Mouse (Mus musculus): ENCODE results near the gene Dydc2.
"Not testable (repeated sequence)": the region's sequence is repeated elsewhere in the genome, so short reads cannot be mapped to it uniquely, and the experiment has no call there.

The Dydc2 gene

DNA sequence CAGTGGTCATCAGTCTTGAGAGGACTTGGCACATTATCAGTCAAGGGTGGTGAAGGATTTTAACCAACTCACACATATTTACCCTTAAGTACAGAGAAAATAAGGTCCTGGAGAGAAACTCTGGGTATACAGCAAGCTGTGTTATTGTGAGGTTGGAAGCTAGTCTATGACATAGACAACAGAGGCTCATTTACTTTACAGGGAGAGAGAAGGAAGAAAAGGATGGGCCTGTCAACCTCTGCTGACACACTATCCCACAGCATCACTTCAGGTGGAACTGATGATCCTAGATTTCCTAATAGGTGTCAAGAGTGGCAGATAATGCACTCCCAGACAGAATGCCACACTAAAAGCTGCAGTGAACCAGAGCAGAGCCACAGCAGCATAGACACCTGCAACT, at the start of gene Dydc2:
Gene Dydc2, minus strand, starts transcription at position 101 of the 400 bp plus-strand sequence.
- DNase-seq: no peak

DNA sequence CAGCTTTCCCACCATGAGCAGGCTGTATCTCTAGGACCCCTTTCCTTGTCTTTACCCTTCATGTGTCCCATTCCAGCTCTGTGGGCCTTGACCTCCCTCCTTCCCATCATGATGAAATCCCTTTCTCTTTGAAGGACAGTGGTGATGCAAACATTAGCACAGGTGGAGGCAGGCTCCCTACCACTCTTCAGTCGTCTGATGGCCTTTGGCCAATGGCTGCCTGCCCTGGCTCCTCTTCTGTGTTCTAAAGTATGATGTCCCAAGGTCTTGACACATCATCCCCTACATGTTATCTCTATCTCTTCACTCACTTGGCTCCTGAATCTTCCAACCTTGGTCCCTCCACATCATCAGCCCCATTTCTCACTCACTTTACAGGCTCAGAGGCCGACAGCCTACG, 47.3 kb upstream of the Dydc2 start:
- DNase-seq: no peak

DNA sequence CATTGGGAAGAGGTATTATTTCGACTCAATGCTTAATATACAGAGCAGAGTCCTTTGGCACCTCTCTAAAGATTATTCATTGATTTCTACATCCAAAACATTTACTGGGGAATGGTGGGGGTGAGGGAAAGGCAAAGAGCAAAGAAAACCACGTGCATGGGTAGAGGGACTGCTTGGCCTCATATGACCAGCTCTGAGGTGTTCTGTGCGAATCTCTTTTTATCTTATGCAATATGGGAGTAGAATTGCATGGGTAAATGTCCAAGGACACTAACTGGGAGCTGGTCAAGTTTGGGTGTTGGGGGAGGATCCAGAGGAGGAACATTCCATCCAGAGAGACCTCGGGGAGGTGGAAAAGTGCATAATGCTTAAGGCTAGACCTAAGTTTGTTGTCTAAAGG, 43.9 kb upstream of the Dydc2 start:
- DNase-seq: no peak

DNA sequence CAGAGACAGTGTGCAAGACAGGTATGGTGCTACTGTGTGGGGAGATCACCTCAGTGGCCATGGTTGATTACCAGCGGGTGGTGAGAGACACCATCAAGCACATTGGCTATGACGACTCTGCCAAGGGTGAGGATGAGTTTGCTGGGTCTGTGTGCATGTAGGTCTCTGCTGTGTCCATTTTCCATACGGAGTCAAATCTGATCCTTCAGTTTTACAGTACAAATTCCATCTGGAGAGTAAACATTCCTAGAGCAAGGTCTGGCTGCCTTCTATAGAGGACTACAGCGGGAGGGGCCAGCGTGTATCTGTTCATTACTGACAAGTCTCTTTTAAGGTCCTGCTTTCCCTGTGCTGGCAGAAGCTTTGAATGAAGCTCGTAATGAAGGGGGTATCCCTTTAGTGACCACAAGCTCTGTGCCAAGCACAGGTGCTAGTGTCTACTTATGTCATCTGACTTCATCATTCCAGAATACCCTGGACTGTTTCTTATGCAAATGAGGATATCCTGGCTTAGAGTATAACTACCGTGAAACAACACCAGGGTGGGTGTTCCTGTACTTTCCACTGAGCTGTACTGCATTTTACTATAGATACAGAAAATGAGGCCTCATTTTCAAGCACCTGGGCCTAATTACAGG, 42.1 kb upstream of the Dydc2 start:
- DNase-seq: no peak

DNA sequence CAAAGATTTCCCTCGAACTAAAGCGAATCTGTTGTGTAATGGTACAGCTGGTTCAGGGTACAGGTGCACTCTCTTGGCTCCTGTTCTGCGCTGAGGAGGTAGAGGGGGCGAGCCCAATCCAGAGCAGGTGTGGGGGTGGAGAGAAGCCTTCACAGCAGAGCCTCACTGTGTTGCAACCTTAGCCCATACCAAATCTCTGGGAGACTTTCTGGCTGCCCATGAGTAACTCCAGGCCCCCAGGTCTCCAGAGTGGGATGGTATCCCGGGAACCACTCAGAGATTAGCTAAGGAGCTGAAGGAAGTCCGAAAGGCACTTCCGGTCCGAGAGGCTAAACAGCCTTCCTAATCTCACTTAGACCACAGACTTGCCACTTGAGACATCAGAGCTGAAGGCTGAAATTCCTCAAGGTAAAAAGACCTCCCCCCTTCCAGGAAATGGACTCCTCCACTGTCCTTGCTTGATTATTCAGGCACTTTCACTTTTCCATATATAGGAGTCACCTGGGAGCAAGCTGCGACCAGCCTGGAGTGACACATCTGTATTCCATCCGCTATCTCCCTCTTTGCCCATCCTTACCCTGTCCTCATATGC, 35.9 kb upstream of the Dydc2 start, which contains the start of gene Mat1a:
Gene Mat1a, plus strand, starts transcription at position 183 of the 592 bp plus-strand sequence.
- DNase-seq: no peak

DNA sequence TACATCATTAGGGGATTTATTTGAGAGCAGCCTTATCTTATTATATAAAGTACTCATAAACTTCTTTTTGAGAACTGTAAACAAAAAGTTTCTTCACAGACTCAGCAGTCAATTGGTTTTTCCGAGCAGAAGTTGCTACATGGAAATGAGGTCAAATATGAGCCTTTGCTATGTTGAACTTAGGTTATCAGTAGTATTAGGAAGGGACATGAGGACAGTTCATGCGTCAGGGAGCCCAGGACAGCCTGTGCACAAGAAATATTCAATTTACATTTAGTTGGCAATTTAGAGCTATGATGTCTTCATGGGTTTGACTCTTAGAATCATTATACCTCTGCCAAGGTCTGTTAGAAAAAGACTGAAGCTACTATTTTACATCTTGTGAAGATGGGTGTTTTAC, 33.3 kb upstream of the Dydc2 start:
- DNase-seq: no peak

DNA sequence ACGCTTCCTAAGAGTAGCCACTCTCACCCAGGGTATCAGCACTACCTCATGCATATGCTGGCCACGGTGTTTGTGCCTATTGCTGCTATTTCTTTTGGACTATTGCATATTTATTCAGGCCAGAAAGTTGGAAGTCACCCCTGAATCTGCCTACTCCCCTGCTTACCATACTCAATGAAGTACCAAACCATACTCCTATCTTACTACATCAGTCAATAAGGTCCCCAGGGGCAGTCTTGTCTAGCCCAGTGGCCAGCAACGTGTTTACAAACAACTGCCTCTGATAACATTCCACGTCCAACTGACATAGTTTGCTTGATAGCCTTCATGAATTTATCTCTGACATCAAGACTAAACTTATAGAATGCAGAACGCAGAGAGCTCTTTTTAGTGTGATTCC, 32.2 kb upstream of the Dydc2 start:
- no peak for DNase-seq

DNA sequence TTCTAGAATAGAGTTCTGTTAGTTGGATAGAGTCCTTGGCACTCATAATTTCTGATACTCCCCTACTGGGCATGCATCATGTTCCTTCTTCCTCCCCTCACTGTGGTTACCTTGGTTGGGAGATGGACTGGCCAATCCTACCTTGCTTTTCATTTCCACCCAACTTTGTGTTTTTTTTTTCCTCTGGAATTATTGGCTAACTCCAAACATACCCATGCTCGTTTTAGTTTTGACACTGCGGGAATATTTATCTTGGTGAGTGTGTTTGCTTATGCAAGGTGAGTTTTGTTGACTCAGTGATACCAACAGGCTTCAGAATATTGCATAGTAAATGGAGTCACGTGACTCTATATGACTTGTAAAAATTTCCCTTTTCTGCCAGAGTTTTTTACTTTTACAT, 31.7 kb upstream of the Dydc2 start:
- DNase-seq: no peak

DNA sequence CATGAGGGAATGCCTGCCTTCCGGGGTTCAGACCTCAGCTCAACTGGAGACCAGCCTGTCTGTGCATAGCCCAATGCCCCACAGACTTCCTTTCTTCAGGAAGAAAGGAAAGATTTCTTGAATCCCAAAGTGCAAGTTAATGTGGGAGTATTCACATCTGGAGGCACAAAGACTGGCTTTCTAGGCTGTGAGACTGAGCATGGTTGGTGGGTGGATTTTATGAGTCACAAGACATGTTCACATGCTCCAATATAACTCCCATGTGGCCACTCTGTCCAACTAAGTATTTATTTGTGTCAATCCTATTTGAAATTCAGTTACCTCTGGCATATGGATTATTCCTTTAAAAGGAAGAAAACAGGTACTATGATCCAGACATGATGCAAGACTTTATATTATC, 29.7 kb upstream of the Dydc2 start:
- DNase-seq: no peak

DNA sequence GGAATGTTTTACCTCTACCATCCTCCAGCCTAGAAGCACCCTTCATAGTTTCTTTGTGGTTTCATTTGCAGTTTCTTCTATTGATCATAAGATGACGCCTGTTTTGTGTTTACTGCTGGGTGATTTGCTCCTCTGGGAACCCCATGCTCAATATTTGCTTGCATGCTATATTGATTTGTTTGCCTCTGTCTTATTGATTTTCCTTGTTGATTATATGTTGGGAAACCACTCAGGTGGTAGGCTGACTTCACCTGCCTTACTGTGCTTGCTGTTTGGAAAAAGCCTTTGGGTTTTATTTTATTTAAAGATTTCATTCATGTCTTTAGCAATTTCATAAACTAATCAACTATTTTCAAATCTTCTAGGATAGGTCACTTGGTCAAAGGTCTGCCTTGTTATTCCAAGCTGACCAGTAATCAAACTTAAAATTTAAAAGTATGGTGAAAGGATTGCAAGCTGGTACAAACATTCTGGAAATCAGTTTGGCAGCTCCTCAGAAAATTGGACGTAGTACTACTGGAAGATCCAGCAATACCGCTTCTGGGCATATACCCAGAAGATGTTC, 27.4 kb upstream of the Dydc2 start:
- no peak for DNase-seq

DNA sequence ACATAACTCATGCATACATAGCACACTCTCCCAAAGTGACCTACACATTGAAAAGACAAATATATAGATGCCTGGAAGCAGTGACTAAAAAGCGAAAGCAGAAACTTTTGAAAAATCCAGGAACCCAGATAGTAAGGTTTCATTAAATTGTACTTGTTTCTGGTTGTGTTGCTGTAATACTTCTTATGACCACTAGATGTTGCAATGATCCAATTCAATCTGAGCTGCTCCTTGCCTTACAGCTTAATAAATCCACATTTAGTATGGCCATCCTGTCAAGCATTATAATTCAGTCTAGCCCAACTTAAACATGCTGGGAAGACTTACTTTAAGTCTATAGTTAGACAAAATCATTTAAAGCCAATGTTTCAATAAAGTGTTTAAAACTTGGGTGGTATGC, 25.1 kb upstream of the Dydc2 start:
- no peak for DNase-seq

DNA sequence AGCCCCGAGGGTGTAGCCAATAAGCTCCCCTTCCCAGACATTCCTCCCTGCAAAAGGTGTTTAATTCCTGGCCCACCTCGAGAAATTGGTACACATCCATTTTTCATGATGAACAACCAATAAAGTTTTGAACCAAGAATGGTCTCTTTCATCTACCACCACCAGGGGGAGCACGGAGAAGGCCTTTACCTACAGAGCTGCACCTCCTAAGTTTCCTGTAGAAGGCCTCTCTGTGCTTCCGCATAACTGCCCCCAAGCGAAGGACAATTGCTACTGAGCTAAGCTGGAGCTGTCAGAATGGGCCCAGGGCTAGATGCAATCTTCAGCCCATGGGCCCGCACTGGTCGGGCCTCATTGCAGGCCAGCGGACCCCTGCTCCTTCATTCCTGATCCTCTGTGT, 21.8 kb upstream of the Dydc2 start:
- no peak for DNase-seq

DNA sequence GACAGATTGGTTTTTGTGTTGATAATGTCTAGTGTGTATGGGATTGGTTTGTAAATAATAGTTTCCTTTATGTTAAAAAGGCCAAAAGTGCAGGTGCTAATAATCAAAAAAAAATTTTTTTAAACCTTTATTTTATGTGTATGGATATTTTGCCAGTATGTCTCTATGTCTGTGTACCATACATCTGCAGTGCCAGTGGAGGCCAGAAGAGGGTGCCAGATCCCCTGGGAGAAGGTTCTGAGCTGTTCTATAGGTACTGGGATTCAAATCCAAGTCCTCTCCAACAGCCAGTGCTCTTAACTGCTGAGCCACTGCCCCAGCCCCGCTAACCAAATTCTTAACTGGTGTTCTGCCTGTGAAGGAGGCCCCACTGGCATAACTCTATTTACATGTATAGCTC, 18.5 kb upstream of the Dydc2 start:
- DNase-seq: no peak

DNA sequence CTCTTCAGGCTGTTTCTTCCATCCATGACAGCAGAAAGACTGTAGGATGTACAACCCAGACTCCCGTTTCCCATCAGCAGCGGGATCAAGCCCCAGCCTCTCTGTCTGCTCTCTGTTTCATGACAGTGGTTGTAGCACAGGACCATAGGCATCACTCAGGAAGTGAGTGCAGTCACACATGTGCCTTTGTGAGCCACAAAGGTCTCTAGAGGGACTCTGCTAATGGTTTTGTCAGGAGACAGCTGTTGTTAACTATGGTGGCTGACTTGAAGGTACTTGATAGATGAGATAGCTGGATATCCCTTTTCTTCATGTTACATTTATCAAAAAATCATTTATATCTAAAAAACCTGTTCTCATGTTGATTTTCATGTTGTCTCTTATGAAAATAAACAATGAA, 13.4 kb upstream of the Dydc2 start:
- DNase-seq: no peak

DNA sequence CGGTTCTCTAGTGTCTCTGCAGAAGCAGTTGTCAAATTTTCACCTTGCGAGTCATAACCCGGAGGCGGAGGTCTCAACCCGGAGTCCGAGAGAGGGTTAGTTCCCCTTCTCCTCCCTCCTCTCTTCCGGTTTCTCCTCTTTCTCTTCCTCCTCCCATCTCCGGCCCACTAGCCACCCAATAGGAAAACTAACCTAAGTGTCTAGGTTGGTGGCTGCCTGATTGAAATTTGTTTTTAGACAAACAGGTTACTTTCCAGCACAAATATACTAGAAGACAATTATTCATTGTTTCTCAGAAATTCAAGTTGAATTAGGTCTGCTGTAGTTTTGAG, 3.9 kb upstream of the Dydc2 start:
- no peak for DNase-seq

DNA sequence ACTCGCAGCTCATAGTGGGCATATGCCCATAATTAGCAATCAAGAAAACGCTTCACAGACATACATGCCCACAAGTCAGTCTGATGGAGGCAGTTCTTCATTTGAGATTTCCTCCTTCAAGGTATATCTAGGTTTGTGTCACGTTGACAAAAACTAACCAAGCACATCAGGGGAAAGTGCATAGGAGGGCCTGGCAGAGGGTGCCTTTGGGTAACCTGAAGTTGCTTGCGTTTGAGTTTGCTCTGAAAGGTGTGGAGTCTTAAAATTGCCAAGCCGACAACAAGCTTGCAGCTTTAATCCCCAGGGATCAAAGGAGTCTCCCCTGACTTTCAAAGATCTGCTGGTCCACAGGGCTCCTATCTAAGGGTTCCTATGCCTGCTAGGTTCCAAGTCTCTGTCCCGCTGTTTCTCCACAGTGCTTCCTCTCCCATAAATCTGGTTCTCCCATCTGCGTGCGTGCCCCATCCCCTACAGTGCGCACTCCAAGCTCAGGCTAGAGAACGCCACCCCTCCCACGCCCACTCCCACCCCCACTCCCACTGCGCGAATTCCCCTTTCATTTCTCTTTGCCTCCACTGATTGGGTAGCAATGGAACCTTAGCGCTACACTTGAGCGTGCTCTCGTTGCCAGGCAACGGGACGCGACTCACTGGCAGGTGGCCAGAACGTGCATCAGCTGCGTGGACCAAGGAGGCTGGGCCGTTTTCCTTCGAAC, 3.4 kb upstream of the Dydc2 start, which contains the start of gene Dydc1:
Gene Dydc1, plus strand, starts transcription at position 683 of the 715 bp plus-strand sequence.
- DNase-seq: no peak

DNA sequence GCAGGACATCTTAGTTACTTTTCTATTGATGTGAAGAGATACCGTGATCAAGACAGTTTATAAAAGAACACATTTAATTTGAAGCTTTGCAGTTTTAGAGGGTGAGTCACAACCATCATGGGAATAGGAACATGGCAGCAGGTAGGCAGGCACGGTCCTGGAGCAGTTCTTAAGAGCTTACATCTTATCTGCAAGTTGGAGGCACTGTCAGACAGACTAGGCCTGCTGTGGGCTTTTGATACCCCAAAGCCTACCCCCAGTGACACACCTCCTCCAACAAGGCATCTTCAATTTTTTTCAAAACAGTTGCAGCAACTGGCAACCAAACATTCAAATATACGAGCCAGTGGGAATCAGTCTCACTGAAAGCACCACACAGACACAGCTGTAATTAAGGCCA, 1.3 kb upstream of the Dydc2 start:
- no peak for DNase-seq

DNA sequence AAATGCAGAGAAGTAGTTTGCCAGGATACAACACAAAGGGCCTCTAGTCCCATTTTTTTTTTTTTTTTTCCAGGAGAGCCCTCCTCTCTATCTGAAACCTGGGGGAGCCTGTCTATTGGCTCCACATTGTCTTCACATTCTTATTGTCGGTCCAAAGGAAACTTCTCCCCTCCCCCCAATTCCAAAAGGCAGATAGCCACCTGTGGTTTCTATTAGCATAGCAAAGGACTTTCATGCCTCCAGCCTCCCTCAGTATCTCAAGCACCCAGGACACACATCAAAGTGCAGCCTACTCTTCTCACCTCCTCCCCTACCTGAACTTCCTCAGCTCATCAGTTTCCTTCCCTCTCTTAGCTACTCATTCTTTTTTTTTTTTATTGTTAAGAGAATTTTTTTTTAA, 2.6 kb downstream of the Dydc2 start:
- DNase-seq: no peak

DNA sequence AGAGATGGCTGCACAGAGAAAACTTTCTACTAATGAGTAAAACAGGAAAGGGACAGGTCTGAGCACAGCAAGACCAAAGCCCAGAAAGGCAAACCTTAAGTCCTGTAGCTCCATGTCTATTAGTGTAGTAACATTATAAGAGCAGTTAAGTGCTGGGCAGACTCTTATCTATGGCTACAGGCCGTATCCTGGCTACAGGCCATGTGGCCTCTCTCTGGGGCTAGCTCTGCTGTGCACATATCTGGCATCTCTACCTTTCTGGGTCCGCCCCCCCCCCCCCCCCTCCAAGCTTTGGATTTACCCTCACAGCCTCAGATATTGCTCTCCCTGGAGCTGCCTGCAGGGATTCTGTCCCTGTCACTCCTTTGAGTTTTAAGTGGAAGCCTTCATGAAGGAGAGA, 3.8 kb downstream of the Dydc2 start:
- no peak for DNase-seq

DNA sequence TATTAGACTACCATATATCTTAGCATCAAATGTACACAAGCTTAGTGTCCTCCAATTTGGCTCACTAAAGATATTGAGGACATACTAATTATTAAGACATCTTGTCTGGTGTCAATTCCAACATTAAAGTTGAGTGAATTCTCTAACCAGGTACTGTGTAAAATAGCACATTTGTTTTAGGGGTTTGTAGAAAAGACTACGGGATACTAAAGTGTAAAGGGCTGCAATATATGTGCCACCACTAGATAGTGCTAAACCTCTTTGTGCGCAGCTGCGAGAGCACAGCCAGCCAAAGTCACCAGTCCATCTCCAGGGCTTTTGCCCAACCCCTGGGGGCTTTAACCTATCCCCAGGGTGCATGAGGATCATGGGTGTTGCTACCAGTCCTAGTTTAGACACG, 15.8 kb downstream of the Dydc2 start:
- DNase-seq: not testable (repeated sequence)

DNA sequence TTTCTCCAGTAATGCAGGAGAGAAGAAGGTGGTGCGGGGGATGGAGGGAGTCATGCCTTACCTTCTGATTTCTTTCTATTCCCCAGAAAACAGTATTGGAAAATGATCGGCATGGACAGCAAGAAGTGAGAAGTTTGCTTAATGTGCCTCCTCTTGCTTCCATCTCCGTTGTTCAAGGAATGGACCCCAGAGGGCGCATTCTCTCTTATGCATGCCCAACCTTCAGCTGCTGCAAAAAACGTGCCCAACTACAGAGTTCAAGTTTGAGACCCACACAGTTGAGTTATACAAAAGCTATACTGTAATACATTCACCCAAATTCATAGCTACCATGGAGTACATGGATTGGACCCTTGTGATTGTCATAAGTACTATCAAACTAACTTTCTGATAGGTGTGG, 16.5 kb downstream of the Dydc2 start:
- no peak for DNase-seq

DNA sequence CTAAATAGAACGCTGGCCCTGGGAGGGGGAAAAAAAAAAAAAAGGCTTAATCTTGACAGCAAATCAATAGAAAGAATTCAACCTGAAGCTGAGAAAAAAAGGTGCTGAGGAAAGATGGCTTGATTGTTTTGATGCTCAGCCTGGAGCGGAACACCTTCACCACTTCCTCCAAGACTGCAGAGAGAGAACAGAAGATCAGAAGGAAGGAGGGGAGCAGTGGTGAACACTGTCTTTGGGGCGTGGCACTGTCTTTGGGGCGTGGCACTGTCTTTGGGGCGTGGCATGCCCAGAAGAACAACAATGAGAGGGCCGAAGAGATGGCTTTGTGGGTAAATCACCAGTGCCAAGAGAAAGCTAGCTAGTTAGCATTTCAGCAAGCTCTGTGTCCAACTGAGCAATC, 18.5 kb downstream of the Dydc2 start:
- DNase-seq: no peak

DNA sequence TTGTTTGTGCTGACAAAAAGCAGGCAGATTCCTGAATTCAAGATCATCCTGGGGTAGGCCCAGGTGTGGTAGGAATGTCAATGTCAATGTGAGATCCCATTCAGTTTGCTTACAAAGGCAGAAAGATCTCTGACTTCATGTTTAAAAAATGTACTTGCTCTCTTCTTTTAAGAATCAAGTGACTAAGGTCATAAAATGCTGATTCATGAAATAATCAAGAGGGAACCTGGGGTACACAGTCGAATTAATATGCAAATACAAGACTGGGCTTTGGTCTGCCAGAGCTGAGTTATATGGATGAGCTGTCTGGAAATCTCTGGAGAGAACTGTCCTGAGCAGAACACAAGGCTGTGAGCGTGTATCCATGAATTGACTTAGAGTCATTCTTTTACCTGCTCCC, 21.6 kb downstream of the Dydc2 start:
- no peak for DNase-seq

DNA sequence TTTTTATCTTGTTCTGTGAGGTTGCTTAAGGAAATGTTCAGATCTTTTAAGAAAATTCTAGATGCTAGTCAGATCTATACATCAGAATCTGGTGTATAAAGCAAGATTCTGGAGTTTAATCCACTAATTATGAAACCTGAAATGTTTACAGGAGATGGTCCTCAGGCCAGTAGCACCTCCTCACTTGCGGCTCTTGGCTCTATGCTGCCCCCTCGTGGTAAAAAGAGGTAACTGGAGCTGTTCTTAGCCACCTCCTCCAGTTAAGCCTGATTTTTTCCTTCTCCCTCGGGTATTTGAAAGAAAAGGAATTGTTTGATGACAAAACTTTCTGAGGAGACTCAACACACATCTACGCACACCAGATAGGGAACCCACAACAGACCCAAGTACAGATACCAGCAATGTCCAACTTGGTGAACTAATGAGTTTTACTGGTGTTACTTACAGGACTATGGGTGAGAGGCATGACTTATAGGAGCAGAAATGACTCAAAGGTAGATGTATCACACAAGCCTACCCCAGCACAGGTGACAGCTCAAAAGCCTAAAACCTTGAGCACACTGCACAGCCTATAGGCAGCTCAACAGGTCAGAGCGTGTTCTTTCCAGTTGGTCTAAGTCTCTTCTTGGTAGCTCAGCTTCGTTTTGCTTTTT, 33.7 kb downstream of the Dydc2 start:
- no peak for DNase-seq

Data from thymus, adult 18-20 months (tissue).